Mouse (Mus musculus) kidney, embryonic 16.5 days (tissue): ENCODE measurements at regions not wholly inside any gene's neighbourhood (a gene's known extent, or its start where the extent isn't known, plus 50 kb on each side); places are given as distances from the start of the nearest gene placed in this dataset.

Experiments
- ATAC-seq: fragments of 200-750 bp; cut with Nextera tagmentation; 2 replicates; pipeline ENCODE4 v1.8.0; 2017; ENCODE audit warnings: moderate TSS enrichment; ENCODE audit not compliant: low FRiP score, low TSS enrichment
- H3K27ac ChIP-seq: fragments of 300-500 bp; sonication (generic); 2 replicates; pipeline ENCODE4 v1.5.1; 2014; ENCODE audit warnings: low read length
- H3K27me3 ChIP-seq: fragments of 300-500 bp; sonication (generic); 2 replicates; pipeline ENCODE4 v1.6.1; 2014; ENCODE audit warnings: low read length, control low read depth, mixed read lengths; ENCODE audit not compliant: insufficient read depth
- H3K36me3 ChIP-seq: fragments of 300-500 bp; sonication (generic); 2 replicates; pipeline ENCODE4 v1.6.1; 2014; ENCODE audit warnings: low read length, control low read depth, mixed read lengths; ENCODE audit not compliant: insufficient read depth
- H3K4me1 ChIP-seq: fragments of 300-500 bp; sonication (generic); 2 replicates; pipeline ENCODE4 v1.6.1; 2014; ENCODE audit warnings: low read length, control low read depth, mixed read lengths; ENCODE audit not compliant: insufficient read depth
- H3K4me2 ChIP-seq: fragments of 300-500 bp; sonication (generic); replicated peaks from 2 replicates; pipeline ENCODE4 v1.6.1; 2014; ENCODE audit warnings: low read depth, low read length
- H3K4me3 ChIP-seq: fragments of 300-500 bp; sonication (generic); 2 replicates; pipeline ENCODE4 v1.5.1; 2014; ENCODE audit warnings: mild to moderate bottlenecking, low read length
- H3K9ac ChIP-seq: fragments of 300-500 bp; sonication (generic); replicated peaks from 2 replicates; pipeline ENCODE4 v1.6.1; 2014; ENCODE audit warnings: low read length
- H3K9me3 ChIP-seq: fragments of 300-500 bp; sonication (generic); 2 replicates; pipeline ENCODE4 v1.6.1; 2016; ENCODE audit warnings: low read length, control low read depth
- WGBS: fragments of 180-500 bp; shearing (Covaris S2); extraction: QIAGEN DNeasy Blood & Tissue Kit; methylation state at CpG from one replicate; pipeline ENCODE4 v1.1.7; 2014; 5-methylcytosine and 5-hydroxymethylcytosine counted together

GRCm38 (mm10) chr6:98467563-98467962, 125.0 kb upstream of the Gm765 start:
- no peak overlapping the region for H3K9ac ChIP-seq
- no peak overlapping the region for H3K4me2 ChIP-seq
- no peaks in the 10 kb centered on the region for H3K36me3 ChIP-seq
- H3K27me3 ChIP-seq: no peaks in the 10 kb centered on the region
- no peak overlapping the region for H3K27ac ChIP-seq
- H3K4me3 ChIP-seq: no peak overlapping the region
- no peaks in the 10 kb centered on the region for H3K4me1 ChIP-seq
- ATAC-seq: no peak
- no peaks in the 10 kb centered on the region for H3K9me3 ChIP-seq

- Histone ChIP-seq H3K4me2 (no peak overlapping the region), H3K4me3 (no peak overlapping the region), H3K9me3 (no peaks in the 10 kb centered on the region), H3K9ac (no peak overlapping the region), H3K36me3 (no peaks in the 10 kb centered on the region), H3K27me3 (no peaks in the 10 kb centered on the region), H3K4me1 (no peaks in the 10 kb centered on the region), H3K27ac (no peak overlapping the region)
- WGBS: 65% methylated on average over 7 of the region's 7 CpGs
- ATAC-seq: no peak
Observed at GRCm38 (mm10) chr6:98452277-98452676, 109.7 kb upstream of the Gm765 start.

GRCm38 (mm10) chr6:98435676-98436075, 93.1 kb upstream of the Gm765 start:
- Histone ChIP-seq H3K27me3 (no peaks in the 10 kb centered on the region), H3K27ac (no peak overlapping the region), H3K36me3 (no peaks in the 10 kb centered on the region), H3K4me3 (no peak overlapping the region), H3K4me2 (no peak overlapping the region), H3K4me1 (no peaks in the 10 kb centered on the region), H3K9ac (no peak overlapping the region), H3K9me3 (no peaks in the 10 kb centered on the region)
- 28% methylated on average over 6 of the region's 6 CpGs for WGBS
- no peak for ATAC-seq

GRCm38 (mm10) chr6:98433286-98433685, 90.7 kb upstream of the Gm765 start:
- Histone ChIP-seq H3K4me3 (no peak overlapping the region), H3K4me1 (no peaks in the 10 kb centered on the region), H3K27me3 (no peaks in the 10 kb centered on the region), H3K27ac (no peak overlapping the region), H3K9ac (no peak overlapping the region), H3K9me3 (no peaks in the 10 kb centered on the region), H3K4me2 (no peak overlapping the region), H3K36me3 (no peaks in the 10 kb centered on the region)
- ATAC-seq: no peak
- 45% methylated on average over 6 of the region's 6 CpGs for WGBS

- ATAC-seq: no peak
- no peak overlapping the region for H3K9ac ChIP-seq
- no peak overlapping the region for H3K4me3 ChIP-seq
- H3K4me2 ChIP-seq: no peak overlapping the region
- no peaks in the 10 kb centered on the region for H3K27me3 ChIP-seq
- no peaks in the 10 kb centered on the region for H3K4me1 ChIP-seq
- no peaks in the 10 kb centered on the region for H3K36me3 ChIP-seq
- H3K9me3 ChIP-seq: no peaks in the 10 kb centered on the region
- WGBS: 70% methylated on average over 5 of the region's 5 CpGs
- H3K27ac ChIP-seq: no peak overlapping the region
Observed at GRCm38 (mm10) chr6:98429120-98429519, 86.6 kb upstream of the Gm765 start.

GRCm38 (mm10) chr6:98402605-98403004, 60.1 kb upstream of the Gm765 start:
- Histone ChIP-seq H3K27ac (no peak overlapping the region), H3K4me3 (no peak overlapping the region), H3K9ac (no peak overlapping the region), H3K4me1 (no peaks in the 10 kb centered on the region), H3K36me3 (no peaks in the 10 kb centered on the region), H3K27me3 (no peaks in the 10 kb centered on the region), H3K4me2 (no peak overlapping the region), H3K9me3 (no peaks in the 10 kb centered on the region)
- WGBS: 81% methylated on average over 1 of the region's 1 CpGs
- no peak for ATAC-seq

- no peak overlapping the region for H3K4me2 ChIP-seq
- no peak overlapping the region for H3K4me3 ChIP-seq
- no peaks in the 10 kb centered on the region for H3K9me3 ChIP-seq
- no peak overlapping the region for H3K27ac ChIP-seq
- no peaks in the 10 kb centered on the region for H3K27me3 ChIP-seq
- H3K9ac ChIP-seq: no peak overlapping the region
- no peaks in the 10 kb centered on the region for H3K36me3 ChIP-seq
- no peak for ATAC-seq
- H3K4me1 ChIP-seq: no peaks in the 10 kb centered on the region
- 80% methylated on average over 5 of the region's 5 CpGs for WGBS
Observed at GRCm38 (mm10) chr6:98394589-98394988, 52.0 kb upstream of the Gm765 start.
